Mouse (Mus musculus) erythroblast, embryonic 14.5 days (primary cell): Measurements from ENCODE around the gene Capn1.

Source experiments
- GATA1 ChIP-seq: IDR thresholded peaks from 2 replicates; pipeline ENCODE4 v1.6.1; 2012; ENCODE audit warnings: low read length, inconsistent platforms, mixed read lengths
- TAL1 ChIP-seq: IDR thresholded peaks from 3 replicates; pipeline ENCODE4 v1.6.1; 2012; ENCODE audit warnings: low read length, inconsistent platforms, mixed read lengths

- TF ChIP-seq GATA1 (no peak), TAL1 (no peak)
These were observed 7.4 kb upstream of the Capn1 start for GRCm38 (mm10) chr19:6023059-6023458.
